24 mouse cellular contexts compared by ENCODE assay signal in genomic region chr17:26031583-26031982, GRCm38 (mm10). TPM values are rescaled to one million over a fixed set of nuclear protein-coding genes. Genes with fewer than 3 reads are reported as not detected.
DNase-seq lines count a peak whose midpoint lies in the region; ATAC-seq and TF ChIP-seq lines count a peak whose summit lies in the region.
"Had no signal": no experiment of that assay in that cellular context is flagged by ENCODE, and none has a peak within 500 bp of the region (broad histone marks: within the 10 kb centered on the region; RNA-seq: fewer than 3 reads in every experiment).

No protein-coding gene starts in this region.

- no peak overlapping the region for H3K9ac ChIP-seq in hindbrain, postnatal 0 days (replicated peaks; ENCODE audit: low read length)
- H3K9ac ChIP-seq in hindbrain, embryonic 11.5 days (ENCODE audit: low read depth, low read length): no peak overlapping the region
- H3K9ac ChIP-seq: hindbrain, embryonic 13.5 days; neural tube, embryonic 15.5 days had no signal

- H3K4me3 ChIP-seq in hindbrain, postnatal 0 days (ENCODE audit: low read length): no peak overlapping the region
- H3K4me3 ChIP-seq in hindbrain, embryonic 11.5 days (ENCODE audit: low read depth, low read length): no peak overlapping the region
- no peak overlapping the region for H3K4me3 ChIP-seq in cerebellum, adult 2 months (replicated peaks; ENCODE audit: insufficient read depth, low read depth, low read length)
- H3K4me3 ChIP-seq: embryonic facial prominence, embryonic 10.5 days; heart, embryonic 10.5 days; hindbrain, embryonic 13.5 days; limb, embryonic 10.5 days; myocyte; neural tube, embryonic 15.5 days had no signal

- peak overlapping the region; percentile 36; the same call in 1 of the 2 replicates for H3K27ac ChIP-seq in hindbrain, postnatal 0 days
- no peak overlapping the region for H3K27ac ChIP-seq in hindbrain, embryonic 11.5 days (ENCODE audit: low read depth, low read length)
- H3K27ac ChIP-seq in cerebellum, adult 2 months (ENCODE audit: insufficient read depth, low read length): peak overlapping the region; percentile 23
- H3K27ac ChIP-seq: embryonic facial prominence, embryonic 10.5 days; heart, embryonic 10.5 days; hindbrain, embryonic 13.5 days; kidney, postnatal 0 days; limb, embryonic 10.5 days; macrophage; neural tube, embryonic 15.5 days had no signal

- no peak for ATAC-seq in hindbrain, postnatal 0 days
- ATAC-seq in hindbrain, embryonic 11.5 days (ENCODE audit: low FRiP score): no peak
- ATAC-seq: forebrain, embryonic 14.5 days; intestine, postnatal 0 days had no signal

- TF ChIP-seq POLR2A in cerebellum, adult 2 months (IDR thresholded peaks at IDR 0.05; ENCODE audit: borderline replicate concordance, insufficient read depth, low read length): no peak

- 0 out of 2 replicates have a peak, but pooled peaks cover 8% of the 10 kb centered on the region for H3K36me3 ChIP-seq in hindbrain, postnatal 0 days (ENCODE audit: insufficient read depth, low read length)
- 0 out of 2 replicates have a peak, but pooled peaks cover 2% of the 10 kb centered on the region for H3K36me3 ChIP-seq in hindbrain, embryonic 11.5 days (ENCODE audit: control insufficient read depth, insufficient read depth, low read length)

- H3K9me3 ChIP-seq in hindbrain, postnatal 0 days (ENCODE audit: low read length): no peaks in the 10 kb centered on the region
- no peaks in the 10 kb centered on the region for H3K9me3 ChIP-seq in hindbrain, embryonic 11.5 days (ENCODE audit: control insufficient read depth, low read length)
- H3K9me3 ChIP-seq: embryonic facial prominence, embryonic 10.5 days; heart, embryonic 10.5 days; hindbrain, embryonic 13.5 days; limb, embryonic 10.5 days; neural tube, embryonic 15.5 days had no signal

- peak; percentile 43 for DNase-seq in hindbrain, postnatal 0 days (ENCODE audit: low spot score)
- DNase-seq in hindbrain, embryonic 11.5 days (ENCODE audit: low spot score): no peak
- DNase-seq in retina, postnatal 1 day: peak; percentile 49
- no peak for DNase-seq in retina, embryonic 14.5 days (ENCODE audit: low spot score)
- DNase-seq in cerebellum, adult 2 months: peak; percentile 81 to 90
- DNase-seq in c-Kit-positive CD71-positive TER-119-positive erythroid progenitor cells, embryonic 14.5 days (ENCODE audit: low spot score): no peak
- DNase-seq in adrenal gland, postnatal 14 days: no peak
- DNase-seq: gastrocnemius, postnatal 10 days; heart, postnatal 10 days; lung, adult 2 months; spleen, adult 18-20 months; thymus, adult 18-20 months had no signal

- H3K27me3 ChIP-seq in hindbrain, postnatal 0 days (ENCODE audit: insufficient read depth, low read length): no peaks in the 10 kb centered on the region
- H3K27me3 ChIP-seq in hindbrain, embryonic 11.5 days (ENCODE audit: control insufficient read depth, insufficient read depth, low read length): no peaks in the 10 kb centered on the region
- H3K27me3 ChIP-seq in cerebellum, adult 2 months (ENCODE audit: control insufficient read depth, insufficient read depth, low read length): no peaks in the 10 kb centered on the region
- H3K27me3 ChIP-seq: hindbrain, embryonic 13.5 days; neural tube, embryonic 15.5 days had no signal

- no peak overlapping the region for H3K4me2 ChIP-seq in hindbrain, postnatal 0 days (ENCODE audit: low read depth, low read length)
- no peak overlapping the region for H3K4me2 ChIP-seq in hindbrain, embryonic 11.5 days (replicated peaks; ENCODE audit: low read depth, low read length)
- H3K4me2 ChIP-seq: hindbrain, embryonic 13.5 days; liver, embryonic 11.5 days; midbrain, embryonic 11.5 days; neural tube, embryonic 15.5 days had no signal

- no peak for TF ChIP-seq CTCF in hindbrain, postnatal 0 days (IDR thresholded peaks at IDR 0.05; ENCODE audit: low read depth)
- TF ChIP-seq CTCF in cerebellum, adult 2 months (IDR thresholded peaks at IDR 0.05; ENCODE audit: borderline replicate concordance, insufficient read depth, low read depth, low read length): no peak

- whole genome bisulfite sequencing in hindbrain, postnatal 0 days: 77% methylated on average over 5 of the region's 5 CpGs
- 91% methylated on average over 5 of the region's 5 CpGs for WGBS in hindbrain, embryonic 11.5 days
- 6% methylated on average over 5 of the region's 5 CpGs for WGBS in cerebellum, adult 2 months

- no peaks in the 10 kb centered on the region for H3K4me1 ChIP-seq in hindbrain, postnatal 0 days (ENCODE audit: insufficient read depth, low read length)
- H3K4me1 ChIP-seq in hindbrain, embryonic 11.5 days (replicated peaks; ENCODE audit: control insufficient read depth, insufficient read depth, low read length): no peaks in the 10 kb centered on the region
- H3K4me1 ChIP-seq in cerebellum, adult 2 months (ENCODE audit: control insufficient read depth, insufficient read depth, low read length): peaks cover 31% of the 10 kb centered on the region
- H3K4me1 ChIP-seq: embryonic facial prominence, embryonic 10.5 days; limb, embryonic 10.5 days; neural tube, embryonic 15.5 days had no signal

RNA-seq across cellular contexts. Expression of gene Rab11fip3, which starts 37.8 kb away (rescaled TPM):
- total RNA-seq in hindbrain, postnatal 0 days (2014; rRNA removed): 34.7 and 41.9 TPM in 2 replicates
- polyA plus RNA-seq in hindbrain, postnatal 0 days (2015; fragmentation: Nextera tagmentation; extraction: Ambion mirVana): 16.6 and 17.9 TPM in 2 replicates
- polyA plus RNA-seq in hindbrain, embryonic 11.5 days (2014; fragmentation: Nextera tagmentation; extraction: Ambion mirVana): 19.6 and 20.4 TPM in 2 replicates
- polyA plus RNA-seq in cerebellum, adult 2 months (2012; rRNA removed): 81.8 and 82.9 TPM in 2 replicates
- total RNA-seq in adrenal gland, postnatal 14 days (2021): 18.6 and 19.0 TPM in 2 replicates

RNA-seq across cellular contexts. Expression of gene Capn15, which starts 46.0 kb away (rescaled TPM):
- total RNA-seq in hindbrain, postnatal 0 days (2014; rRNA removed): 35.1 and 41.4 TPM in 2 replicates
- 19.0 and 20.1 TPM in 2 replicates for polyA plus RNA-seq in hindbrain, postnatal 0 days (2015; fragmentation: Nextera tagmentation; extraction: Ambion mirVana)
- 19.5 and 20.3 TPM in 2 replicates for polyA plus RNA-seq in hindbrain, embryonic 11.5 days (2014; fragmentation: Nextera tagmentation; extraction: Ambion mirVana)
- polyA plus RNA-seq in cerebellum, adult 2 months (2012; rRNA removed): 88.7 and 92.8 TPM in 2 replicates
- 18.8 and 23.8 TPM in 2 replicates for total RNA-seq in adrenal gland, postnatal 14 days (2021)

RNA-seq across cellular contexts. Expression of gene Decr2, which starts 58.6 kb away (rescaled TPM):
- total RNA-seq in hindbrain, postnatal 0 days (2014; rRNA removed): 35.6 and 40.6 TPM in 2 replicates
- 41.1 and 44.7 TPM in 2 replicates for polyA plus RNA-seq in hindbrain, postnatal 0 days (2015; fragmentation: Nextera tagmentation; extraction: Ambion mirVana)
- 20.4 and 24.7 TPM in 2 replicates for polyA plus RNA-seq in hindbrain, embryonic 11.5 days (2014; fragmentation: Nextera tagmentation; extraction: Ambion mirVana)
- polyA plus RNA-seq in cerebellum, adult 2 months (2012; rRNA removed): 39.5 and 41.3 TPM in 2 replicates
- 34.2 and 42.3 TPM in 2 replicates for total RNA-seq in adrenal gland, postnatal 14 days (2021)

Comparison
In these comparisons a context has a peak if more than half of its experiments do, and no peak if none do; other contexts are left out.
1. DNase-seq: peak in hindbrain, postnatal 0 days (single experiment), retina, postnatal 1 day (single experiment) and cerebellum, adult 2 months (2 of 2); none in hindbrain, embryonic 11.5 days (single experiment), retina, embryonic 14.5 days (single experiment), c-Kit-positive CD71-positive TER-119-positive erythroid progenitor cells, embryonic 14.5 days (single experiment) and adrenal gland, postnatal 14 days (single experiment).